8 mouse cellular contexts compared by ENCODE assay signal in the genomic region with DNA sequence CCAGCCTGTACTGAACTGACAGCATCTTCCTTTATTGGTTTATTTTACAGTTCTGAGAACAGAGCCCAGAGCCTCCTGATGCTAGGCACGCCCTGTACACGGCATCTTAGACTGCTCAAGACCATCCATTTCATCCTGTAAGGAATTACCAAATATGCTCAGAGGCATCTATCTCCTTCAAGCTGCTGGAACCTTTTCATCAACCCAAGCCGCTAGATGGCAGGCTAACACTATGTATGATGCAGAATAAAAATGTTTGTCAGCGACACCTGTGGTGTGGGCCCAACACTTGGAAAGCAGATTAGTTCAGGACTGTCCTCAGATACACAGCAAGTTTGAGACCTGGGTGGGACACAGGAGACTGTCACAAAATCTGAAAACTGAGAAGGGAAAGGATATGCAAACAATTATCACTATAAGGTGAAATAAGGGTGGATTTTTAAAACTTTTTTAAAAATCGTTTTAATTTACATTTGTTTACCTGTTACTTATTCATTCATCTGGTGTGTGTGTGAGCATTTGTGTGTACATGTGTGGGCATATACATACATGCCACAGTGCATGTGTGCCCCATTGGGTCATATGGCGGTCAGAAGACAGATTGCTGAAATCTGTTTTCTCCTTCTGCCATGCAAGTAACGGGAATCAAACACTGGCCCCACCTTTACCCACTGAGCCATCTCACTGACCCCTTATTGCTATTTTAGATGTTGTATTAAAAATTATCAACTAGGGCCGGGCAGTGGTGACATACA. TPM values are rescaled to one million over a fixed set of nuclear protein-coding genes. Genes with fewer than 3 reads are reported as not detected.
DNase-seq lines count a peak whose midpoint lies in the region; ATAC-seq and TF ChIP-seq lines count a peak whose summit lies in the region.

No protein-coding gene starts in this region.

- TF ChIP-seq CTCF in spleen, adult 2 months (IDR thresholded peaks at IDR 0.05; ENCODE audit: extremely low read depth, insufficient read depth, insufficient read length, insufficient replicate concordance) = peak; percentile 60; the same call in 1 of the 2 replicates

- H3K4me1 ChIP-seq in intestine, embryonic 14.5 days (replicated peaks; ENCODE audit: control insufficient read depth, insufficient read depth, low read length) = no peaks in the 10 kb centered on the region
- H3K4me1 ChIP-seq in midbrain, embryonic 16.5 days (ENCODE audit: control insufficient read depth, insufficient read depth, low read length) = no peaks in the 10 kb centered on the region
- no peaks in the 10 kb centered on the region for H3K4me1 ChIP-seq in spleen, adult 2 months (ENCODE audit: control insufficient read depth, insufficient read depth, insufficient read length)

- no peaks in the 10 kb centered on the region for H3K9me3 ChIP-seq in intestine, embryonic 14.5 days (ENCODE audit: control insufficient read depth, low read length)
- H3K9me3 ChIP-seq in midbrain, embryonic 16.5 days (replicated peaks; ENCODE audit: control insufficient read depth, low read length, poor library complexity, severe bottlenecking) = no peaks in the 10 kb centered on the region

- H3K27ac ChIP-seq in intestine, embryonic 14.5 days (ENCODE audit: low read depth) = no peak overlapping the region
- H3K27ac ChIP-seq in midbrain, embryonic 16.5 days (ENCODE audit: low read length) = no peak overlapping the region
- no peak overlapping the region for H3K27ac ChIP-seq in spleen, adult 2 months (ENCODE audit: insufficient read depth, low read length)

- H3K9ac ChIP-seq in intestine, embryonic 14.5 days (ENCODE audit: low read length) = no peak overlapping the region
- no peak overlapping the region for H3K9ac ChIP-seq in midbrain, embryonic 16.5 days (ENCODE audit: low read depth, low read length)

- ATAC-seq in intestine, embryonic 14.5 days (replicated peaks; ENCODE audit: low FRiP score, low TSS enrichment, low read depth) = no peak
- peak; percentile 75 for ATAC-seq in midbrain, embryonic 16.5 days

- H3K4me2 ChIP-seq in intestine, embryonic 14.5 days (ENCODE audit: low read length) = no peak overlapping the region
- H3K4me2 ChIP-seq in midbrain, embryonic 16.5 days (ENCODE audit: low read length) = no peak overlapping the region

- H3K36me3 ChIP-seq in intestine, embryonic 14.5 days (ENCODE audit: control insufficient read depth, insufficient read depth, low read length) = no peaks in the 10 kb centered on the region
- no peaks in the 10 kb centered on the region for H3K36me3 ChIP-seq in midbrain, embryonic 16.5 days (ENCODE audit: control insufficient read depth, insufficient read depth, low read length)
- H3K36me3 ChIP-seq in spleen, adult 2 months (ENCODE audit: control insufficient read depth, insufficient read depth, low read length) = peaks cover 2% of the 10 kb centered on the region; the same call in 1 of the 2 replicates

- DNase-seq in testis, postnatal 10 days (ENCODE audit: low spot score) = peak; percentile 83
- no peak for DNase-seq in testis, postnatal 14 days (ENCODE audit: low spot score)
- DNase-seq in cerebellum, adult 8-10 months = peak; percentile 77
- peak; percentile 16 to 70 for DNase-seq in frontal cortex, postnatal 14 days (ENCODE audit: low spot score in 2 of 2)
- DNase-seq in intestine, embryonic 14.5 days (ENCODE audit: low spot score) = peak; percentile 91
- DNase-seq in left cerebral cortex, postnatal 25 days (ENCODE audit: low spot score in 2 of 2) = peak; percentile 80 to 84
- DNase-seq in spleen, adult 2 months (ENCODE audit: low read depth in 1 of 2, low spot score in 2 of 2) = peak; percentile 59 to 64

- 46% methylated on average over 8 of the region's 8 CpGs for WGBS in intestine, embryonic 14.5 days
- WGBS in midbrain, embryonic 16.5 days = 52% methylated on average over 8 of the region's 8 CpGs
- WGBS in spleen, adult 2 months = 55% methylated on average over 8 of the region's 8 CpGs

- TF ChIP-seq POLR2A in spleen, adult 2 months (IDR thresholded peaks at IDR 0.05; ENCODE audit: low read depth, low read length) = no peak

- H3K27me3 ChIP-seq in intestine, embryonic 14.5 days (replicated peaks; ENCODE audit: control insufficient read depth, insufficient read depth, low read length) = no peaks in the 10 kb centered on the region
- no peaks in the 10 kb centered on the region for H3K27me3 ChIP-seq in midbrain, embryonic 16.5 days (ENCODE audit: control insufficient read depth, insufficient read depth, low read depth, low read length)
- H3K27me3 ChIP-seq in spleen, adult 2 months (ENCODE audit: control insufficient read depth, insufficient read depth, low read length) = no peaks in the 10 kb centered on the region

- no peak overlapping the region for H3K4me3 ChIP-seq in intestine, embryonic 14.5 days (ENCODE audit: low read depth, low read length)
- H3K4me3 ChIP-seq in midbrain, embryonic 16.5 days (ENCODE audit: low read depth, low read length) = no peak overlapping the region
- H3K4me3 ChIP-seq in spleen, adult 2 months (ENCODE audit: extremely low read depth, insufficient read depth, insufficient read length) = no peak overlapping the region

- intact Hi-C loops in left cerebral cortex, postnatal 25 days (cut with DNase I) = loop anchor here (1.0 to 10.0 kb wide), 3 partner anchors 36 to 1742 kb away; no protein-coding TSS in a partner anchor

RNA-seq across cellular contexts. Expression of a gene that starts 25.8 kb away (rescaled TPM):
- polyA plus RNA-seq in intestine, embryonic 14.5 days (2014; fragmentation: Nextera tagmentation; extraction: Ambion mirVana) = 61.9 and 66.7 TPM in 2 replicates
- 10 to 100 TPM; 15.9 to 17.5 TPM for total RNA-seq in left cerebral cortex, postnatal 25 days (2021)
- 9.6 and 12.3 TPM in 2 replicates for polyA plus RNA-seq in midbrain, embryonic 16.5 days (2015; fragmentation: Nextera tagmentation; extraction: Ambion mirVana)
- 14.7 and 14.9 TPM in 2 replicates for polyA plus RNA-seq in spleen, adult 2 months (2012; rRNA removed)

RNA-seq across cellular contexts. Expression of a gene that starts 51.3 kb away (rescaled TPM):
- polyA plus RNA-seq in intestine, embryonic 14.5 days (2014; fragmentation: Nextera tagmentation; extraction: Ambion mirVana) = 13.0 and 17.1 TPM in 2 replicates
- 10 to 100 TPM; 15.6 to 20.9 TPM for total RNA-seq in left cerebral cortex, postnatal 25 days (2021)
- polyA plus RNA-seq in midbrain, embryonic 16.5 days (2015; fragmentation: Nextera tagmentation; extraction: Ambion mirVana) = 17.3 and 19.4 TPM in 2 replicates
- polyA plus RNA-seq in spleen, adult 2 months (2012; rRNA removed) = 0.50 and 0.62 TPM in 2 replicates
